ENCODE assay signal across 24 mouse cellular contexts in genomic region chr1:133871241-133871640, GRCm38 (mm10). TPM values are rescaled to one million over a fixed set of nuclear protein-coding genes. Genes with fewer than 3 reads are reported as not detected.
DNase-seq lines count a peak whose midpoint lies in the region; ATAC-seq and TF ChIP-seq lines count a peak whose summit lies in the region.
"Had no signal": no experiment of that assay in that cellular context is flagged by ENCODE, and none has a peak within 500 bp of the region (broad histone marks: within the 10 kb centered on the region; RNA-seq: fewer than 3 reads in every experiment).

No protein-coding gene starts in this region.

- no peaks in the 10 kb centered on the region for H3K36me3 ChIP-seq in midbrain, embryonic 10.5 days
- H3K36me3 ChIP-seq: embryonic facial prominence, embryonic 12.5 days; G1E; hindbrain, embryonic 10.5 days; hindbrain, embryonic 15.5 days; kidney, embryonic 15.5 days; limb, embryonic 13.5 days; stomach, embryonic 15.5 days had no signal

- H3K27ac ChIP-seq in cerebellum, adult 2 months (ENCODE audit: insufficient read depth, low read length) = no peak overlapping the region
- H3K27ac ChIP-seq in midbrain, embryonic 10.5 days (replicated peaks) = no peak overlapping the region
- H3K27ac ChIP-seq: embryonic facial prominence, embryonic 12.5 days; hindbrain, embryonic 10.5 days; hindbrain, embryonic 15.5 days; kidney, embryonic 15.5 days; limb, embryonic 13.5 days; stomach, embryonic 15.5 days had no signal

- TF ChIP-seq CTCF in cerebellum, adult 2 months (IDR thresholded peaks at IDR 0.05; ENCODE audit: borderline replicate concordance, insufficient read depth, low read depth, low read length) = no peak

- H3K27me3 ChIP-seq in cerebellum, adult 2 months (ENCODE audit: control insufficient read depth, insufficient read depth, low read length) = no peaks in the 10 kb centered on the region
- no peaks in the 10 kb centered on the region for H3K27me3 ChIP-seq in midbrain, embryonic 10.5 days (ENCODE audit: low read depth, poor library complexity, severe bottlenecking)
- H3K27me3 ChIP-seq: embryonic facial prominence, embryonic 12.5 days; hindbrain, embryonic 15.5 days; limb, embryonic 13.5 days; Patski; stomach, embryonic 15.5 days had no signal

- 10% methylated on average over 10 of the region's 10 CpGs for WGBS in cerebellum, adult 2 months
- WGBS in midbrain, embryonic 10.5 days = 95% methylated on average over 10 of the region's 10 CpGs

- H3K4me3 ChIP-seq in cerebellum, adult 2 months (replicated peaks; ENCODE audit: insufficient read depth, low read depth, low read length) = no peak overlapping the region
- no peak overlapping the region for H3K4me3 ChIP-seq in midbrain, embryonic 10.5 days
- H3K4me3 ChIP-seq: embryonic facial prominence, embryonic 12.5 days; hindbrain, embryonic 10.5 days; hindbrain, embryonic 15.5 days; kidney, embryonic 15.5 days; limb, embryonic 13.5 days; stomach, embryonic 15.5 days had no signal

- H3K4me1 ChIP-seq in cerebellum, adult 2 months (ENCODE audit: control insufficient read depth, insufficient read depth, low read length) = peaks cover 22% of the 10 kb centered on the region; the same call in 1 of the 2 replicates
- H3K4me1 ChIP-seq in midbrain, embryonic 10.5 days = peaks cover 4% of the 10 kb centered on the region; the same call in 1 of the 2 replicates
- H3K4me1 ChIP-seq: hindbrain, embryonic 15.5 days; limb, embryonic 13.5 days; stomach, embryonic 15.5 days had no signal

- H3K9me3 ChIP-seq in midbrain, embryonic 10.5 days (replicated peaks) = no peaks in the 10 kb centered on the region
- H3K9me3 ChIP-seq: embryonic facial prominence, embryonic 12.5 days; G1E; hindbrain, embryonic 10.5 days; hindbrain, embryonic 15.5 days; kidney, embryonic 15.5 days; limb, embryonic 13.5 days; stomach, embryonic 15.5 days had no signal

- DNase-seq in cerebellum, postnatal 4 days (ENCODE audit: low spot score in 2 of 2) = no peak
- DNase-seq in adipocyte (ENCODE audit: low spot score) = peak; percentile 67
- DNase-seq in cerebellum, adult 2 months = peak; percentile 67 to 75
- peak; percentile 77 to 84 for DNase-seq in cerebellum, postnatal 14 days
- no peak for DNase-seq in midbrain, embryonic 10.5 days (ENCODE audit: low spot score)
- DNase-seq in urinary bladder, postnatal 10 days (ENCODE audit: low spot score) = no peak
- DNase-seq in Muller cell, postnatal 12 days (ENCODE audit: inconsistent ontology term) = no peak
- DNase-seq: adrenal gland, postnatal 36 days; embryo, embryonic 11 days; gastrocnemius, postnatal 10 days; heart, postnatal 14 days; kidney, adult 18-20 months; right cerebral cortex, postnatal 25 days had no signal

- no peak for TF ChIP-seq POLR2A in cerebellum, adult 2 months (IDR thresholded peaks at IDR 0.05; ENCODE audit: borderline replicate concordance, insufficient read depth, low read length)

- 0 out of 2 replicates have a peak, but pooled peaks have one; percentile 42 for ATAC-seq in cerebellum, adult (ENCODE audit: insufficient number of reproducible peaks, low FRiP score, low TSS enrichment)
- ATAC-seq: forebrain, embryonic 16.5 days; midbrain, embryonic 16.5 days; Patski had no signal

RNA-seq across cellular contexts. Expression of gene Optc, which starts 36.6 kb away (rescaled TPM):
- 2.2 and 2.4 TPM in 2 replicates for polyA plus RNA-seq in cerebellum, adult 2 months (2012; rRNA removed)
- polyA plus RNA-seq in midbrain, embryonic 10.5 days (2016; fragmentation: Nextera tagmentation; extraction: Ambion mirVana) = 0.86 and 1.7 TPM in 2 replicates
- polyA plus RNA-seq: G1E had no signal

RNA-seq across cellular contexts. Expression of gene Prelp, which starts 50.0 kb away (rescaled TPM):
- 7.5 and 10.6 TPM in 2 replicates for polyA plus RNA-seq in cerebellum, adult 2 months (2012; rRNA removed)
- 0.31 and 0.67 TPM in 2 replicates for polyA plus RNA-seq in midbrain, embryonic 10.5 days (2016; fragmentation: Nextera tagmentation; extraction: Ambion mirVana)

Comparison
In these comparisons a context has a peak if more than half of its experiments do, and no peak if none do; other contexts are left out.
1. DNase-seq: peak in adipocyte (single experiment), cerebellum, adult 2 months (2 of 2) and cerebellum, postnatal 14 days (2 of 2); none in cerebellum, postnatal 4 days (0 of 2), midbrain, embryonic 10.5 days (single experiment), urinary bladder, postnatal 10 days (single experiment) and Muller cell, postnatal 12 days (single experiment).